ENCODE assay signal across 15 mouse cellular contexts in the genomic region with DNA sequence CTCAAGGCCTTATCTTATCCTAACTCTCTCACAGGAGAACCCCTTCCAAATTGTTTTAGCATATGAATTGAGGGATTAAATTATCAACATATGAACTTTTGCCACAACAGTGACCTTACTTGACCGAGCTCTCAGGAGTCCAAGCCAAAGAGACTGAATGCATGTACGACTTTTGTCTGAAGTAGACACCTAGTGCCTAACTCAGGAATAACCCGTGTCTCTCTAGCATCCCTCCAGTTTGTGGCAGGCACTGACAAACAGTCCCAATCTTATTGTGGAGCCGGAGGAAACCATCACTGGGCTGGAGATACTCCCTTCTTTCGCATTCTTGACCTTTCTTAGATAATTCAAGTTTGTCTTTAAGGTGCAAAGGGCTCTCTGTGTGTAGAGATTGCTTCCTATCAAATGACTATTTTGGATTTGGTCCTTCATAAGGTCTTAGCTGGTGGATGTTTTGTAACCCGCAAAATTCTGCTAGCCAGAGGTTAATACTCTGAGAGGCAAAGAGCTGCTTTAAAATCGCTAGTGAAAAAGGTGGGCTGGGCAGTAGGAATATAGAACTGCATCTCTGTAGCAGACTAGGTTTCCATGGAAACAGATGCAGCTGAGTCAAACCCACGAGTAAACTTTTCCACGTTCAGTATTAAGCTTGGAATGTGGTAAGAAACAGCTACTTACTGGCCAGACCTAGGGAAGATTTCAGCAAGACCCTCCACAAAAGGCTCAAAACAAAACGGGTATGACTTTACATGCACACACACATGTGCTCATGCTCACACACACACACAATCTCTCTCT. TPM values are rescaled to one million over a fixed set of nuclear protein-coding genes. Genes with fewer than 3 reads are reported as not detected.
DNase-seq lines count a peak whose midpoint lies in the region; ATAC-seq and TF ChIP-seq lines count a peak whose summit lies in the region.
"Had no signal": no experiment of that assay in that cellular context is flagged by ENCODE, and none has a peak within 500 bp of the region (broad histone marks: within the 10 kb centered on the region; RNA-seq: fewer than 3 reads in every experiment).

No protein-coding gene starts in this region.

- intact Hi-C loops in left cerebral cortex, adult 2 months (cut with DNase I) = no loop called here

- peak; percentile 54 for ATAC-seq in forebrain, embryonic 16.5 days
- ATAC-seq: intestine, embryonic 16.5 days had no signal

- H3K9ac ChIP-seq in forebrain, embryonic 16.5 days (replicated peaks; ENCODE audit: low read depth, low read length) = no peak overlapping the region
- H3K9ac ChIP-seq: liver, embryonic 13.5 days had no signal

- no peak overlapping the region for H3K4me3 ChIP-seq in forebrain, embryonic 16.5 days (replicated peaks; ENCODE audit: low read length)
- H3K4me3 ChIP-seq in forebrain, embryonic 10.5 days = no peak overlapping the region
- H3K4me3 ChIP-seq in left cerebral cortex, adult 2 months = no peak overlapping the region
- H3K4me3 ChIP-seq: liver, embryonic 13.5 days had no signal

- H3K4me2 ChIP-seq in forebrain, embryonic 16.5 days (ENCODE audit: low read length) = no peak overlapping the region
- H3K4me2 ChIP-seq: liver, embryonic 13.5 days had no signal

- H3K27me3 ChIP-seq in forebrain, embryonic 16.5 days (replicated peaks; ENCODE audit: control insufficient read depth, insufficient read depth, low read length) = no peaks in the 10 kb centered on the region
- H3K27me3 ChIP-seq in forebrain, embryonic 10.5 days (ENCODE audit: poor library complexity, severe bottlenecking) = peaks cover 8% of the 10 kb centered on the region
- H3K27me3 ChIP-seq: liver, embryonic 13.5 days had no signal

- DNase-seq in forebrain, embryonic 10.5 days (ENCODE audit: extremely low spot score, low spot score) = no peak
- DNase-seq in left cerebral cortex, adult 2 months (ENCODE audit: extremely low spot score in 1 of 2, low spot score in 2 of 2) = no peak
- DNase-seq in left cerebral cortex, adult 8-10 months (ENCODE audit: low spot score in 2 of 2) = no peak
- DNase-seq in 3T3-L1 (ENCODE audit: low read depth, low spot score) = peak; percentile 13
- peak; percentile 78 for DNase-seq in brain, adult 2 months (ENCODE audit: low read depth, low spot score)
- no peak for DNase-seq in thymus, postnatal 4 days
- DNase-seq in adrenal gland, adult 2 months = no peak
- DNase-seq: cerebellum, adult 9-10 months; kidney, postnatal 25 days; liver, embryonic 13.5 days; lung, postnatal 14 days; thymus, adult 18-20 months had no signal

- H3K4me1 ChIP-seq in forebrain, embryonic 16.5 days (replicated peaks; ENCODE audit: control insufficient read depth, insufficient read depth, low read length) = no peaks in the 10 kb centered on the region
- H3K4me1 ChIP-seq in forebrain, embryonic 10.5 days = peaks cover 21% of the 10 kb centered on the region
- H3K4me1 ChIP-seq: liver, embryonic 13.5 days had no signal

- no peaks in the 10 kb centered on the region for H3K9me3 ChIP-seq in forebrain, embryonic 16.5 days (ENCODE audit: control insufficient read depth, low read length)
- no peaks in the 10 kb centered on the region for H3K9me3 ChIP-seq in forebrain, embryonic 10.5 days
- H3K9me3 ChIP-seq: liver, embryonic 13.5 days had no signal

- no peak overlapping the region for H3K27ac ChIP-seq in forebrain, embryonic 16.5 days (ENCODE audit: low read length)
- no peak overlapping the region for H3K27ac ChIP-seq in forebrain, embryonic 10.5 days
- no peak overlapping the region for H3K27ac ChIP-seq in left cerebral cortex, adult 2 months
- H3K27ac ChIP-seq: liver, embryonic 13.5 days had no signal

- no peaks in the 10 kb centered on the region for H3K36me3 ChIP-seq in forebrain, embryonic 16.5 days (ENCODE audit: control insufficient read depth, insufficient read depth)
- no peaks in the 10 kb centered on the region for H3K36me3 ChIP-seq in forebrain, embryonic 10.5 days (replicated peaks)
- H3K36me3 ChIP-seq: liver, embryonic 13.5 days had no signal

- 49% methylated on average over 10 of the region's 10 CpGs for WGBS in forebrain, embryonic 16.5 days
- 57% methylated on average over 10 of the region's 10 CpGs for WGBS in forebrain, embryonic 10.5 days

- peak; percentile 5 for TF ChIP-seq CTCF in left cerebral cortex, adult 2 months (IDR thresholded peaks at IDR 0.05)

RNA-seq across cellular contexts. Expression of gene Enpp6, which starts 23.9 kb away (rescaled TPM):
- 0.11 and 0.35 TPM in 2 replicates for polyA plus RNA-seq in forebrain, embryonic 16.5 days (2015; fragmentation: Nextera tagmentation; extraction: Ambion mirVana)
- 0.11 TPM in 1 of 2 replicates, not detected in the other for polyA plus RNA-seq in forebrain, embryonic 10.5 days (2016; fragmentation: Nextera tagmentation; extraction: Ambion mirVana)
- 1 to 10 TPM; 3.1 to 4.5 TPM for total RNA-seq in left cerebral cortex, adult 2 months (2021)
- 1 to 10 TPM; 6.3 to 7.9 (median 6.9) TPM for total RNA-seq in left cerebral cortex, adult 8-10 months (2022)
- 1 to 10 TPM; 1.4 to 2.0 TPM for total RNA-seq in adrenal gland, adult 2 months (2021)
- 2.6 and 4.1 TPM in 2 replicates for polyA plus RNA-seq in adrenal gland, adult 2 months (2012; rRNA removed)
- total RNA-seq: neutrophil, adult 5-6 weeks had no signal

Comparison
In these comparisons a context has a peak if more than half of its experiments do, and no peak if none do; other contexts are left out.
1. DNase-seq: peak in 3T3-L1 (single experiment) and brain, adult 2 months (single experiment); none in forebrain, embryonic 10.5 days (single experiment), left cerebral cortex, adult 2 months (0 of 2), left cerebral cortex, adult 8-10 months (0 of 2), thymus, postnatal 4 days (single experiment) and adrenal gland, adult 2 months (single experiment).